Mouse (Mus musculus) limb, embryonic 12.5 days (tissue): ENCODE measurements around the gene Mageb4. TPM values are rescaled to one million over a fixed set of nuclear protein-coding genes. Genes with fewer than 3 reads are reported as not detected.
"Not testable (repeated sequence)": the region's sequence is repeated elsewhere in the genome, so short reads cannot be mapped to it uniquely, and the experiment has no call there.

Source experiments
- ATAC-seq: fragments of 200-750 bp; cut with Nextera tagmentation; 2 replicates; pipeline ENCODE4 v1.8.0; 2017; ENCODE audit warnings: low read depth, moderate TSS enrichment; ENCODE audit not compliant: insufficient number of reproducible peaks, insufficient read depth, low FRiP score, low TSS enrichment
- H3K27ac ChIP-seq: fragments of 300-500 bp; sonication (generic); 2 replicates; pipeline ENCODE4 v1.5.1; 2016; ENCODE audit warnings: mild to moderate bottlenecking, moderate library complexity
- H3K27me3 ChIP-seq: fragments of 300-500 bp; sonication (generic); 2 replicates; pipeline ENCODE4 v1.6.1; 2016; ENCODE audit warnings: mild to moderate bottlenecking, moderate library complexity
- H3K36me3 ChIP-seq: fragments of 300-500 bp; sonication (generic); 2 replicates; pipeline ENCODE4 v1.6.1; 2016; ENCODE audit warnings: mild to moderate bottlenecking, moderate library complexity
- H3K4me1 ChIP-seq: fragments of 300-500 bp; sonication (generic); replicated peaks from 2 replicates; pipeline ENCODE4 v1.6.1; 2016
- H3K4me2 ChIP-seq: fragments of 300-500 bp; sonication (generic); 2 replicates; pipeline ENCODE4 v1.6.1; 2016; ENCODE audit warnings: mild to moderate bottlenecking, moderate library complexity
- H3K4me3 ChIP-seq: fragments of 300-500 bp; sonication (generic); replicated peaks from 2 replicates; pipeline ENCODE4 v1.5.1; 2016; ENCODE audit warnings: mild to moderate bottlenecking
- H3K9ac ChIP-seq: fragments of 300-500 bp; sonication (generic); replicated peaks from 2 replicates; pipeline ENCODE4 v1.6.1; 2016; ENCODE audit warnings: mild to moderate bottlenecking, moderate library complexity
- H3K9me3 ChIP-seq: fragments of 300-500 bp; sonication (generic); 2 replicates; pipeline ENCODE4 v1.6.1; 2016; ENCODE audit warnings: mild to moderate bottlenecking, moderate library complexity
- WGBS: fragments of 180-500 bp; shearing (Covaris S2); methylation state at CpG from one replicate; pipeline ENCODE4 v1.1.7; 2016; 5-methylcytosine and 5-hydroxymethylcytosine counted together
- polyA plus RNA-seq: library from polyadenylated mRNA; unstranded; fragments of >200 nt; fragmentation: Nextera tagmentation; extraction: Ambion mirVana; gene quantifications from 2 replicates; pipeline ENCODE4 v1.2.1, GENCODE M21; 2016

The Mageb4 gene
- not detected in 2 replicates for polyA plus RNA-seq

GRCm38 (mm10) chrX:86304993-86305392 lies at the start of gene Mageb4:
Gene Mageb4, minus strand, starts transcription at chrX:86305093.
- no CpG with 5 or more reads among the region's 13 CpGs for WGBS
- not testable (repeated sequence) for ATAC-seq, H3K27ac ChIP-seq, H3K36me3 ChIP-seq, H3K4me2 ChIP-seq, H3K4me1 ChIP-seq, H3K9ac ChIP-seq, H3K4me3 ChIP-seq, H3K27me3 ChIP-seq, H3K9me3 ChIP-seq

DNA sequence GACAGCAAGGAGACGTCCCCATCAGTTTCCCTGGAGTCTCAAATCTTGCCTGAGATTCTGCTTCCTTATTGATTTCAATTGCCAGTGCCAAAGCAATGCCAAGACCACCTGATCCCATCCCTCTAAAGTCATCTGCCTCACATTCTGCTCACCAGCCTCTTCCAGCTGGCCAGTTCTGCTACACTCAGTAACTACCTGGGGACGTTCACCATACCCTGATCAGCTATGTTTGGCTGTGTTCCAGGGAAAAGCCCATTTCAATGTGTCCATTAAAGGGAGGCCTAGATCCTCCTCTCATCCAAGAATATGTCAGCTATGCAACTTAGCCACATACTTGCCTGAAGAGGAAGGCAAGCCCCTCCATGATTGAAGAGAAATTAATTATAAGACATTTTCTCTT lies 20.3 kb downstream of the Mageb4 start:
- not testable (repeated sequence) for H3K27me3 ChIP-seq

DNA sequence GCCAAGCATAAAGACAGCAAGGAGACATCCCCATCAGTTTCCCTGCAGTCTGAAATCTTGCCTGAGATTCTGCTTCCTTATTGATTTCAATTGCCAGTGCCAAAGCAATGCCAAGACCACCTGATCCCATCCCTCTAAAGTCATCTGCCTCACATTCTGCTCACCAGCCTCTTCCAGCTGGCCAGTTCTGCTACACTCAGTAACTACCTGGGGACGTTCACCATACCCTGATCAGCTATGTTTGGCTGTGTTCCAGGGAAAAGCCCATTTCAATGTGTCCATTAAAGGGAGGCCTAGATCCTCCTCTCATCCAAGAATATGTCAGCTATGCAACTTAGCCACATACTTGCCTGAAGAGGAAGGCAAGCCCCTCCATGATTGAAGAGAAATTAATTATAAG lies 58.9 kb downstream of the Mageb4 start:
- not testable (repeated sequence) for H3K9ac ChIP-seq, H3K27ac ChIP-seq, H3K4me1 ChIP-seq, H3K4me2 ChIP-seq, H3K27me3 ChIP-seq, H3K36me3 ChIP-seq, H3K9me3 ChIP-seq, H3K4me3 ChIP-seq, ATAC-seq
- WGBS, result no CpG with 5 or more reads among the region's 1 CpGs

More for the DNA sequence above, 20.3 kb downstream of the Mageb4 start:
- not testable (repeated sequence) for H3K36me3 ChIP-seq, H3K4me2 ChIP-seq, ATAC-seq, H3K9ac ChIP-seq, H3K4me1 ChIP-seq, H3K4me3 ChIP-seq, H3K27ac ChIP-seq, H3K9me3 ChIP-seq
- WGBS, result 73% methylated on average over 1 of the region's 2 CpGs

- Histone ChIP-seq H3K27me3 (no peaks in the 10 kb centered on the region), H3K4me2 (no peak overlapping the region), H3K4me1 (no peaks in the 10 kb centered on the region), H3K4me3 (no peak overlapping the region), H3K9ac (no peak overlapping the region), H3K36me3 (no peaks in the 10 kb centered on the region), H3K9me3 (no peaks in the 10 kb centered on the region), H3K27ac (no peak overlapping the region)
- WGBS, result 63% methylated on average over 1 of the region's 1 CpGs
- ATAC-seq, result no peak
These were observed 67.6 kb downstream of the Mageb4 start for GRCm38 (mm10) chrX:86237246-86237645.

Other genes starting within 250 kb of the Mageb4 start
- gene Nr0b1, start 113.3 kb downstream of the Mageb4 start, polyA plus RNA-seq, result 0.11 TPM in 1 of 2 replicates, not detected in the other